Mouse (Mus musculus) heart, embryonic 10.5 days (tissue): Measurements from ENCODE around the gene Rnf213. TPM values are rescaled to one million over a fixed set of nuclear protein-coding genes. Genes with fewer than 3 reads are reported as not detected.
A peak's percentile ranks its signal among the peaks of the same experiment; 100 is the strongest.

Experiments used
- DNase-seq: peaks from one replicate; pipeline ENCODE4 v3.0.0-alpha.2; 2017; ENCODE audit warnings: low spot score
- H3K27ac ChIP-seq: fragments of 300-500 bp; sonication (generic); 2 replicates; pipeline ENCODE4 v1.5.1; 2016; ENCODE audit warnings: mild to moderate bottlenecking
- H3K27me3 ChIP-seq: fragments of 300-500 bp; sonication (generic); 2 replicates; pipeline ENCODE4 v1.6.1; 2016; ENCODE audit warnings: mild to moderate bottlenecking; ENCODE audit not compliant: poor library complexity, insufficient read depth, severe bottlenecking
- H3K36me3 ChIP-seq: fragments of 300-500 bp; sonication (generic); 2 replicates; pipeline ENCODE4 v1.6.1; 2016; ENCODE audit warnings: mild to moderate bottlenecking, moderate library complexity
- H3K4me1 ChIP-seq: fragments of 300-500 bp; sonication (generic); 2 replicates; pipeline ENCODE4 v1.6.1; 2016; ENCODE audit warnings: mild to moderate bottlenecking
- H3K4me3 ChIP-seq: fragments of 300-500 bp; sonication (generic); 2 replicates; pipeline ENCODE4 v1.5.1; 2016; ENCODE audit warnings: mild to moderate bottlenecking, moderate library complexity
- H3K9me3 ChIP-seq: fragments of 300-500 bp; sonication (generic); 2 replicates; pipeline ENCODE4 v1.6.1; 2016; ENCODE audit warnings: mild to moderate bottlenecking, moderate library complexity
- WGBS: fragments of 180-500 bp; shearing (Covaris S2); methylation state at CpG from one replicate; pipeline ENCODE4 v1.1.7; 2016; 5-methylcytosine and 5-hydroxymethylcytosine counted together
- polyA plus RNA-seq: library from polyadenylated mRNA; unstranded; fragments of >200 nt; fragmentation: Nextera tagmentation; extraction: Ambion mirVana; gene quantifications from 2 replicates; pipeline ENCODE4 v1.2.1, GENCODE M21; 2016

The Rnf213 gene
- polyA plus RNA-seq: 7.5 and 9.5 TPM in 2 replicates

- peaks cover 35% of the 10 kb centered on the region for H3K4me1 ChIP-seq
- H3K4me3 ChIP-seq: peak within 1 kb of the TSS; percentile 79
- H3K9me3 ChIP-seq: no peaks in the 10 kb centered on the region
- peak within 1 kb of the TSS; percentile 93 for H3K27ac ChIP-seq
- H3K36me3 ChIP-seq: peaks cover 7% of the 10 kb centered on the region; the same call in 1 of the 2 replicates
- peaks cover 68% of the 10 kb centered on the region for H3K27me3 ChIP-seq
- WGBS: under 1% methylated on average over 19 of the region's 19 CpGs
- DNase-seq: peak; percentile 87
Measured at GRCm38 (mm10) chr11:119392800-119393482, at the start of gene Rnf213. Gene Rnf213 (plus strand): TSS chr11:119393100.

GRCm38 (mm10) chr11:119344178-119344577 lies 48.7 kb upstream of the Rnf213 start:
- 85% methylated on average over 8 of the region's 8 CpGs for WGBS
- Histone ChIP-seq H3K36me3 (peaks cover 22% of the 10 kb centered on the region; the same call in 1 of the 2 replicates), H3K4me1 (peaks cover 13% of the 10 kb centered on the region), H3K9me3 (no peaks in the 10 kb centered on the region), H3K4me3 (no peak overlapping the region), H3K27ac (no peak overlapping the region), H3K27me3 (peaks cover 6% of the 10 kb centered on the region; the same call in 1 of the 2 replicates)
- DNase-seq: no peak

GRCm38 (mm10) chr11:119344865-119345264 lies 48.0 kb upstream of the Rnf213 start:
- peaks cover 6% of the 10 kb centered on the region; the same call in 1 of the 2 replicates for H3K27me3 ChIP-seq
- 67% methylated on average over 6 of the region's 6 CpGs for WGBS
- H3K27ac ChIP-seq: no peak overlapping the region
- peaks cover 13% of the 10 kb centered on the region for H3K4me1 ChIP-seq
- H3K4me3 ChIP-seq: no peak overlapping the region
- peaks cover 25% of the 10 kb centered on the region for H3K36me3 ChIP-seq
- no peaks in the 10 kb centered on the region for H3K9me3 ChIP-seq
- no peak for DNase-seq

GRCm38 (mm10) chr11:119347125-119347524 lies 45.8 kb upstream of the Rnf213 start:
- 87% methylated on average over 4 of the region's 4 CpGs for WGBS
- DNase-seq: no peak
- Histone ChIP-seq H3K9me3 (no peaks in the 10 kb centered on the region), H3K27me3 (peaks cover 14% of the 10 kb centered on the region; the same call in 1 of the 2 replicates), H3K36me3 (peaks cover 30% of the 10 kb centered on the region), H3K4me3 (no peak overlapping the region), H3K4me1 (peaks cover 10% of the 10 kb centered on the region), H3K27ac (no peak overlapping the region)

DNA sequence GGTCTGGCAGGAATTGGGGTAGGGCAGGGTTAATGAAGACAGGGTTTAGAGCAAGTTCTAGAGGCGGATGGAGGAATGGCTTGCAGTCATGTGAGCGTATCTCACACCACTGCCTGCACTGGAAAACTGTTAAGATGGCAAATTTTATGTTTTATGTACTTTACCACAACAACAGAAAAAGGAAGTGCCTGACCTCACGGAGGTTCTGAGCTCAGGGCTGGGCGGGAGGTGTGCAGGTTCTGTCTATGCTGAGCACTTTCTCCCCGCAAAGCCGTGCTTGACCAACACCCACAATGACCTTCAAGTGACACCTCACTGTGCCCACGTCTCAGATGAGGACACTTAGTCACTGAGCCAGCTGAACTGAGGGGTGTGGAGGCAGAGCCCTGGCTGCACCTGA lies 40.8 kb upstream of the Rnf213 start:
- Histone ChIP-seq H3K9me3 (no peaks in the 10 kb centered on the region), H3K27ac (no peak overlapping the region), H3K4me1 (peaks cover 37% of the 10 kb centered on the region), H3K4me3 (no peak overlapping the region), H3K36me3 (peaks cover 18% of the 10 kb centered on the region), H3K27me3 (peaks cover 23% of the 10 kb centered on the region)
- no peak for DNase-seq
- 73% methylated on average over 7 of the region's 7 CpGs for WGBS

- Histone ChIP-seq H3K9me3 (no peaks in the 10 kb centered on the region), H3K27me3 (peaks cover 23% of the 10 kb centered on the region), H3K27ac (peak overlapping the region; percentile 87; the same call in 1 of the 2 replicates), H3K4me3 (no peak overlapping the region), H3K4me1 (peaks cover 37% of the 10 kb centered on the region), H3K36me3 (peaks cover 25% of the 10 kb centered on the region)
- DNase-seq: no peak
- WGBS: 74% methylated on average over 4 of the region's 4 CpGs
Measured at GRCm38 (mm10) chr11:119353946-119354345, 39.0 kb upstream of the Rnf213 start.

GRCm38 (mm10) chr11:119354798-119355442 lies 38.0 kb upstream of the Rnf213 start:
- Histone ChIP-seq H3K27ac (peak overlapping the region; percentile 87), H3K36me3 (peaks cover 31% of the 10 kb centered on the region), H3K27me3 (peaks cover 23% of the 10 kb centered on the region), H3K4me1 (peaks cover 37% of the 10 kb centered on the region), H3K9me3 (no peaks in the 10 kb centered on the region), H3K4me3 (peak overlapping the region; percentile 90)
- no peak for DNase-seq
- WGBS: 3% methylated on average over 23 of the region's 23 CpGs

- peaks cover 32% of the 10 kb centered on the region for H3K36me3 ChIP-seq
- WGBS: 1% methylated on average over 40 of the region's 40 CpGs
- H3K27ac ChIP-seq: peak within 1 kb of the TSS; percentile 87
- no peaks in the 10 kb centered on the region for H3K9me3 ChIP-seq
- peaks cover 37% of the 10 kb centered on the region for H3K4me1 ChIP-seq
- DNase-seq: peak; percentile 96
- peaks cover 18% of the 10 kb centered on the region; the same call in 1 of the 2 replicates for H3K27me3 ChIP-seq
- H3K4me3 ChIP-seq: peak within 1 kb of the TSS; percentile 90
Measured at GRCm38 (mm10) chr11:119355443-119356385, 37.2 kb upstream of the Rnf213 start, which contains the start of the genes Sgsh and Slc26a11. Gene Sgsh (minus strand): TSS chr11:119355536. Gene Slc26a11 (plus strand): TSS chr11:119355557.

DNA sequence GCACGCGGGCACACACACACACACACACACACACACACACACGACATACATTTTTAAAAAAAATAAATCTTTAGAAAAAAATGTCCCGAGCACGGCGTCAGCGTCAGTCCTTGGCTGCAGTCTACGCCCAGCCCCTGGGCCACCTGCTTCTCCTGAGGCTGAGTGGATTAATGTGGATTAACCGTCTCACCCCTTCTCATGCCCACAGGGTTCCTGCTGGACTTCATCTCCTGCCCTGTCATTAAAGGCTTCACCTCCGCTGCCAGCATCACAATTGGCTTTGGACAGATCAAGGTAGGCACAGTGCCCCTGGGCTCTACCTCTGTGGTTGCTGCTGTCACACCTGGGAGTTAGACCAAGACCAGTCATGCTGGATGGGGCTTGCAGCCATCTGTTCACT lies 33.8 kb upstream of the Rnf213 start:
- H3K27ac ChIP-seq: no peak overlapping the region
- H3K4me3 ChIP-seq: no peak overlapping the region
- H3K4me1 ChIP-seq: peaks cover 31% of the 10 kb centered on the region
- DNase-seq: no peak
- H3K27me3 ChIP-seq: no peaks in the 10 kb centered on the region
- peaks cover 49% of the 10 kb centered on the region for H3K36me3 ChIP-seq
- WGBS: 88% methylated on average over 10 of the region's 10 CpGs
- no peaks in the 10 kb centered on the region for H3K9me3 ChIP-seq

- no peak for DNase-seq
- Histone ChIP-seq H3K36me3 (peaks cover 60% of the 10 kb centered on the region), H3K27ac (0 out of 2 replicates have a peak overlapping the region, but pooled peaks have one; percentile 13), H3K27me3 (no peaks in the 10 kb centered on the region), H3K4me1 (peaks cover 7% of the 10 kb centered on the region), H3K9me3 (no peaks in the 10 kb centered on the region), H3K4me3 (peak overlapping the region; percentile 4; the same call in 1 of the 2 replicates)
- WGBS: 41% methylated on average over 11 of the region's 11 CpGs
Measured at GRCm38 (mm10) chr11:119362769-119363533, 29.9 kb upstream of the Rnf213 start.

DNA sequence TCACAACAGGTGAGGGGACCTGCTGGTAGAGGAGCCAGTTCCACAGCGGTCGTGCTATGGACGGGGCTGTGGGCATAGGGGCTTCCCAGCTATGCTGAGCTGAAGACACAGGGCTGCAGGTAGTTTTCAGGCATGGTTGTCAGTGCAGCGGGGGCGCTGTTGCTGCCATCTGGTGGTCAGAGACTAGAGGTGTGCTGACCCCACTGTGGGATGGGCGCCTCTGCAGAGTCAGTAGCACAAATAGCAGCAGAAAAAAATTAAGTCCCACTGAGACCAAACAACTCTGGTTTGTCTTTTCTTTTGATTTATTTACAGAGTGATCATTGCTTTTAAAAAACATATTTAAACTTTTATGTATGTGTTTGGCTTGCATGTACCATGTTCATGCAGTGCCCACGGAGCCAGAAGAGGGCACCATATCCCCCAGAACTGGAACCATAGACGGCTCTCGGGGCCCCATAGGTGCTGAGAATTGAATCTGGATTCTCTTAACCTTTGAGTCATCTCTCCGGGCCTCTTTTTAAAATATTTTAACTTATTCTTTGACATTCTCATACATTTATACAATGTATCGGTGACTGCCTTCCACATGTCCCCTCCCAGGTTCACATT lies 29.3 kb upstream of the Rnf213 start:
- peak overlapping the region; percentile 4; the same call in 1 of the 2 replicates for H3K4me3 ChIP-seq
- H3K36me3 ChIP-seq: peaks cover 60% of the 10 kb centered on the region
- H3K4me1 ChIP-seq: peaks cover 7% of the 10 kb centered on the region
- H3K27ac ChIP-seq: 0 out of 2 replicates have a peak overlapping the region, but pooled peaks have one; percentile 13
- no peaks in the 10 kb centered on the region for H3K9me3 ChIP-seq
- 29% methylated on average over 11 of the region's 11 CpGs for WGBS
- DNase-seq: peak; percentile 89
- H3K27me3 ChIP-seq: no peaks in the 10 kb centered on the region
